Mouse (Mus musculus) liver, embryonic 14.5 days (tissue): Measurements from ENCODE around the gene Olfr60. TPM values are rescaled to one million over a fixed set of nuclear protein-coding genes. Genes with fewer than 3 reads are reported as not detected.

Source experiments
- ATAC-seq: fragments of 200-750 bp; cut with Nextera tagmentation; 2 replicates; pipeline ENCODE4 v1.8.0; 2017; ENCODE audit warnings: moderate number of reproducible peaks, mild to moderate bottlenecking, moderate library complexity; ENCODE audit not compliant: insufficient read depth
- DNase-seq, 3 experiments: peaks; one replicate each; pipeline ENCODE4 v3.0.0-alpha.2; 2012 to 2013; ENCODE audit warnings: low read depth in 3 of 3, low spot score in 3 of 3
- H3K27ac ChIP-seq: fragments of 300-500 bp; sonication (generic); 2 replicates; pipeline ENCODE4 v1.5.1; 2014; ENCODE audit warnings: moderate library complexity, mild to moderate bottlenecking, control low read depth, inconsistent platforms
- H3K27me3 ChIP-seq: fragments of 300-500 bp; sonication (generic); 2 replicates; pipeline ENCODE4 v1.6.1; 2014; ENCODE audit warnings: mild to moderate bottlenecking, low read length, moderate library complexity; ENCODE audit not compliant: control insufficient read depth, insufficient read depth
- H3K36me3 ChIP-seq: fragments of 300-500 bp; sonication (generic); replicated peaks from 2 replicates; pipeline ENCODE4 v1.6.1; 2014; ENCODE audit warnings: low read depth; ENCODE audit not compliant: control insufficient read depth, insufficient read depth
- H3K4me1 ChIP-seq, 2 experiments: fragments of 200-500 bp in 1 of 2; fragments of 300-500 bp in 1 of 2; sonication (generic) in 1 of 2; replicated peaks; 2 replicates each; pipeline ENCODE4 v1.6.1; 2012 to 2014; ENCODE audit warnings: antibody characterized with exemption in 1 of 2, inconsistent platforms in 1 of 2, low read length in 1 of 2; ENCODE audit not compliant: control insufficient read depth in 2 of 2, insufficient read depth in 2 of 2
- H3K4me2 ChIP-seq: fragments of 300-500 bp; sonication (generic); 2 replicates; pipeline ENCODE4 v1.6.1; 2014; ENCODE audit warnings: low read depth, mild to moderate bottlenecking, control low read depth, moderate library complexity
- H3K4me3 ChIP-seq, 2 experiments: fragments of 200-500 bp in 1 of 2; fragments of 300-500 bp in 1 of 2; sonication (generic) in 1 of 2; 2 replicates each; pipeline ENCODE4 v1.5.1; 2012 to 2014; ENCODE audit warnings: low read depth in 2 of 2, low read length in 2 of 2, mild to moderate bottlenecking in 2 of 2, control low read depth in 1 of 2, inconsistent platforms in 1 of 2, moderate library complexity in 1 of 2; ENCODE audit not compliant: insufficient read depth in 1 of 2
- H3K9ac ChIP-seq: fragments of 300-500 bp; sonication (generic); replicated peaks from 2 replicates; pipeline ENCODE4 v1.6.1; 2014; ENCODE audit warnings: mild to moderate bottlenecking, control low read depth, moderate library complexity
- H3K9me3 ChIP-seq: fragments of 300-500 bp; sonication (generic); 2 replicates; pipeline ENCODE4 v1.6.1; 2016; ENCODE audit warnings: low read length, mixed read lengths; ENCODE audit not compliant: control insufficient read depth
- CTCF ChIP-seq: IDR thresholded peaks from 2 replicates; pipeline ENCODE4 v1.5.1; 2016; ENCODE audit warnings: antibody characterized with exemption, low read depth, control low read depth
- EP300 ChIP-seq: IDR thresholded peaks from 2 replicates; pipeline ENCODE4 v1.6.1; 2016; ENCODE audit warnings: antibody characterized with exemption, low read depth
- WGBS: fragments of 180-500 bp; shearing (Covaris S2); extraction: QIAGEN DNeasy Blood & Tissue Kit; methylation state at CpG from one replicate; pipeline ENCODE4 v1.1.7; 2014; ENCODE audit not compliant: insufficient replicate concordance; 5-methylcytosine and 5-hydroxymethylcytosine counted together
- polyA plus RNA-seq, 2 experiments: library from polyadenylated mRNA; depleted of rRNA in 1 of 2; stranded (reverse) in 1 of 2; unstranded in 1 of 2; fragments of >200 nt; fragmentation: Nextera tagmentation in 1 of 2; extraction: Ambion mirVana in 1 of 2; gene quantifications; 2 replicates each; pipeline versions ENCODE4 v1.2.1 to v1.2.3; 2012 to 2014

Olfr60 gene
- polyA plus RNA-seq, 2 experiments = not detected

- ATAC-seq (no peak), DNase-seq (no peak)
- Histone ChIP-seq H3K4me2 (no peak overlapping the region), H3K4me1 (no peaks in the 10 kb centered on the region), H3K9ac (no peak overlapping the region), H3K27ac (no peak overlapping the region), H3K9me3 (no peaks in the 10 kb centered on the region), H3K27me3 (no peaks in the 10 kb centered on the region), H3K4me3 (no peak overlapping the region), H3K36me3 (no peaks in the 10 kb centered on the region)
- TF ChIP-seq EP300 = no peak
- no peak for TF ChIP-seq CTCF
- WGBS = 62% methylated on average over 3 of the region's 3 CpGs
Observed at GRCm38 (mm10) chr7:140299416-140299815, 62.1 kb downstream of the Olfr60 start.

GRCm38 (mm10) chr7:140296876-140297275 lies 64.6 kb downstream of the Olfr60 start:
- ATAC-seq (no peak), DNase-seq (no peak)
- H3K36me3 ChIP-seq = no peaks in the 10 kb centered on the region
- no peak overlapping the region for H3K4me3 ChIP-seq
- WGBS = 53% methylated on average over 6 of the region's 6 CpGs
- H3K4me1 ChIP-seq = no peaks in the 10 kb centered on the region
- H3K27me3 ChIP-seq = no peaks in the 10 kb centered on the region
- no peak overlapping the region for H3K27ac ChIP-seq
- no peak for TF ChIP-seq EP300
- TF ChIP-seq CTCF = no peak
- no peaks in the 10 kb centered on the region for H3K9me3 ChIP-seq
- H3K9ac ChIP-seq = no peak overlapping the region
- H3K4me2 ChIP-seq = no peak overlapping the region

- Histone ChIP-seq H3K36me3 (no peaks in the 10 kb centered on the region), H3K4me2 (no peak overlapping the region), H3K9me3 (no peaks in the 10 kb centered on the region), H3K27ac (no peak overlapping the region), H3K4me3 (no peak overlapping the region), H3K27me3 (no peaks in the 10 kb centered on the region), H3K9ac (no peak overlapping the region), H3K4me1 (no peaks in the 10 kb centered on the region)
- ATAC-seq (no peak), DNase-seq (no peak)
- TF ChIP-seq CTCF (no peak), EP300 (no peak)
- 70% methylated on average over 9 of the region's 9 CpGs for WGBS
Observed at GRCm38 (mm10) chr7:140295746-140296145, 65.7 kb downstream of the Olfr60 start.

Other genes with a start within 250 kb of the Olfr60 start
- gene Paox, start 245.9 kb downstream of the Olfr60 start, polyA plus RNA-seq (2012; rRNA removed) = 4.2 and 5.4 TPM in 2 replicates
- 10.4 and 10.5 TPM in 2 replicates for gene Paox, start 245.9 kb downstream of the Olfr60 start, polyA plus RNA-seq (2014; fragmentation: Nextera tagmentation; extraction: Ambion mirVana)
- gene Echs1, start 245.2 kb downstream of the Olfr60 start, polyA plus RNA-seq (2012; rRNA removed) = 36.5 and 45.7 TPM in 2 replicates
- 97.2 and 99.0 TPM in 2 replicates for gene Echs1, start 245.2 kb downstream of the Olfr60 start, polyA plus RNA-seq (2014; fragmentation: Nextera tagmentation; extraction: Ambion mirVana)
- 10.1 and 14.6 TPM in 2 replicates for gene Mtg1, start 224.1 kb downstream of the Olfr60 start, polyA plus RNA-seq (2012; rRNA removed)
- 17.3 and 18.5 TPM in 2 replicates for gene Mtg1, start 224.1 kb downstream of the Olfr60 start, polyA plus RNA-seq (2014; fragmentation: Nextera tagmentation; extraction: Ambion mirVana)
- gene Sprn, start 206.8 kb downstream of the Olfr60 start, polyA plus RNA-seq (2012; rRNA removed) = 0.01 TPM in 1 of 2 replicates, not detected in the other
- not detected in 2 replicates for gene Sprn, start 206.8 kb downstream of the Olfr60 start, polyA plus RNA-seq (2014; fragmentation: Nextera tagmentation; extraction: Ambion mirVana)
- not detected in 2 replicates for gene Olfr522, start 196.9 kb downstream of the Olfr60 start, polyA plus RNA-seq (2012; rRNA removed)
- not detected in 2 replicates for gene Olfr522, start 196.9 kb downstream of the Olfr60 start, polyA plus RNA-seq (2014; fragmentation: Nextera tagmentation; extraction: Ambion mirVana)
- gene Olfr523, start 188.5 kb downstream of the Olfr60 start, polyA plus RNA-seq (2012; rRNA removed) = not detected in 2 replicates
- gene Olfr523, start 188.5 kb downstream of the Olfr60 start, polyA plus RNA-seq (2014; fragmentation: Nextera tagmentation; extraction: Ambion mirVana) = not detected in 2 replicates
- not detected in 2 replicates for gene Olfr524, start 155.7 kb downstream of the Olfr60 start, polyA plus RNA-seq (2012; rRNA removed)
- not detected in 2 replicates for gene Olfr524, start 155.7 kb downstream of the Olfr60 start, polyA plus RNA-seq (2014; fragmentation: Nextera tagmentation; extraction: Ambion mirVana)
- gene Cd163l1, start 143.4 kb downstream of the Olfr60 start, polyA plus RNA-seq (2012; rRNA removed) = 0.03 and 0.07 TPM in 2 replicates
- gene Cd163l1, start 143.4 kb downstream of the Olfr60 start, polyA plus RNA-seq (2014; fragmentation: Nextera tagmentation; extraction: Ambion mirVana) = not detected in 2 replicates
- gene 5830411N06Rik, start 114.4 kb downstream of the Olfr60 start, polyA plus RNA-seq (2012; rRNA removed) = not detected in 2 replicates
- gene 5830411N06Rik, start 114.4 kb downstream of the Olfr60 start, polyA plus RNA-seq (2014; fragmentation: Nextera tagmentation; extraction: Ambion mirVana) = not detected in 2 replicates
- gene Olfr525, start 40.8 kb downstream of the Olfr60 start, polyA plus RNA-seq (2012; rRNA removed) = not detected in 2 replicates
- not detected in 2 replicates for gene Olfr525, start 40.8 kb downstream of the Olfr60 start, polyA plus RNA-seq (2014; fragmentation: Nextera tagmentation; extraction: Ambion mirVana)
- gene Olfr527, start 27.7 kb downstream of the Olfr60 start, polyA plus RNA-seq (2012; rRNA removed) = not detected in 2 replicates
- gene Olfr527, start 27.7 kb downstream of the Olfr60 start, polyA plus RNA-seq (2014; fragmentation: Nextera tagmentation; extraction: Ambion mirVana) = not detected in 2 replicates
- gene Olfr530, start 14.7 kb upstream of the Olfr60 start, polyA plus RNA-seq (2012; rRNA removed) = not detected in 2 replicates
- not detected in 2 replicates for gene Olfr530, start 14.7 kb upstream of the Olfr60 start, polyA plus RNA-seq (2014; fragmentation: Nextera tagmentation; extraction: Ambion mirVana)
- not detected in 2 replicates for gene Olfr531, start 41.2 kb upstream of the Olfr60 start, polyA plus RNA-seq (2012; rRNA removed)
- gene Olfr531, start 41.2 kb upstream of the Olfr60 start, polyA plus RNA-seq (2014; fragmentation: Nextera tagmentation; extraction: Ambion mirVana) = not detected in 2 replicates
- gene Olfr532, start 60.0 kb upstream of the Olfr60 start, polyA plus RNA-seq (2012; rRNA removed) = not detected in 2 replicates
- not detected in 2 replicates for gene Olfr532, start 60.0 kb upstream of the Olfr60 start, polyA plus RNA-seq (2014; fragmentation: Nextera tagmentation; extraction: Ambion mirVana)
- not detected in 2 replicates for gene Olfr533, start 101.7 kb upstream of the Olfr60 start, polyA plus RNA-seq (2012; rRNA removed)
- gene Olfr533, start 101.7 kb upstream of the Olfr60 start, polyA plus RNA-seq (2014; fragmentation: Nextera tagmentation; extraction: Ambion mirVana) = not detected in 2 replicates
- not detected in 2 replicates for gene Olfr535, start 122.5 kb upstream of the Olfr60 start, polyA plus RNA-seq (2012; rRNA removed)
- gene Olfr535, start 122.5 kb upstream of the Olfr60 start, polyA plus RNA-seq (2014; fragmentation: Nextera tagmentation; extraction: Ambion mirVana) = not detected in 2 replicates
- gene Olfr536, start 145.7 kb upstream of the Olfr60 start, polyA plus RNA-seq (2012; rRNA removed) = not detected in 2 replicates
- gene Olfr536, start 145.7 kb upstream of the Olfr60 start, polyA plus RNA-seq (2014; fragmentation: Nextera tagmentation; extraction: Ambion mirVana) = not detected in 2 replicates
- not detected in 2 replicates for gene Olfr538, start 206.2 kb upstream of the Olfr60 start, polyA plus RNA-seq (2012; rRNA removed)
- gene Olfr538, start 206.2 kb upstream of the Olfr60 start, polyA plus RNA-seq (2014; fragmentation: Nextera tagmentation; extraction: Ambion mirVana) = not detected in 2 replicates
- not detected in 2 replicates for gene Olfr46, start 239.6 kb upstream of the Olfr60 start, polyA plus RNA-seq (2012; rRNA removed)
- gene Olfr46, start 239.6 kb upstream of the Olfr60 start, polyA plus RNA-seq (2014; fragmentation: Nextera tagmentation; extraction: Ambion mirVana) = not detected in 2 replicates